Mouse (Mus musculus): ENCODE data around the gene Nlrp6.

Gene Nlrp6

DNA sequence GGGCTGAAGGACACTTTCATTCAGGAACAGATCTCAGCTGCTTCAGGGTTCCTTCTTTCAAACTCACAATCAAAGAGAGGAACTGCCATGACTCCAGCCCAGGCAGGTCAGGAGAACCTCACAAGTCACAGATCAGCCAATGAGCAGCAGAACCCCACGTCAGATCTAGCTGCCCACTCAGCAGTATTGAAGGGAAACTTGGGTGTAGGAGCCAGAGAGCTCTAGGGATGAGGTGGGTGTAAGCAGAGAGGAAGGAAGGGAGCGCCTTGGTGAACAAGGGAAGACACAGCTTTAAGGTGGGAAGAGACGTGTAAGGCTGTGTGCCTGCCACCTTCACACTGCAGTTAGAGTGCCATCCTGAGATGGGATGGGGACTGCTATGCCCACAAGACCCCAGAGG, 8.4 kb upstream of the Nlrp6 start:
- DNase-seq (ENCODE audit: low spot score in 2 of 2), result no peak

DNA sequence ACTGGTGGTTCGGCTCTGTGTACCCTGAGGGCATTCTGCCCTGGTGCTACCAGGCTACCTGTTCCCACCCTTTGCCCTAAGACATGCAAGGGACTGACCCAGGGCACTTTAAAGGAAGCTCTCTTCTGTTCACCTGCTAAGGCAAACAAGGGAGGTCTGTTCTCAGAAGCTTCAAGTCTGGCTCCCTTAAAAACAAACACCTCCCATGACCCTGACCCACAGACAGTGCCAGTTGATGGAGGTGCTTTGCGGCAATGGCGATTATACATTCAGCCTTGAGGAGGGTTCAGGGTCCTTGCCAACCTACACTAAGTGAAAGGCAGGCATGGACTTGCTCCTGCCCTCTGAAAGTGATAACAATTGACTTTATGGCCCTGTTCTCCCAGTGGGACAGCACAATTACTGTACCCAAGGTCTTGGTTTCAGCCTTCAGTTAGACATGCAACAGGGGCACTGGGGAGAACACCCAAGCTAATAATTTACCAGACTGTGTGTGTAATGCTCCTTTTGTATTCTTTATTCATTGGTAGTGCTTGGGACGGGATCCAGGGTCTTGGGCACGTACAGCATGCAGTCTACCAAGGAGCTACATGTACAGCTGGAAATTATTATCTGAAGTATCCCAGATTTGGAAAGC, 7.7 kb upstream of the Nlrp6 start:
- no peak for DNase-seq (ENCODE audit: low spot score in 2 of 2)

DNA sequence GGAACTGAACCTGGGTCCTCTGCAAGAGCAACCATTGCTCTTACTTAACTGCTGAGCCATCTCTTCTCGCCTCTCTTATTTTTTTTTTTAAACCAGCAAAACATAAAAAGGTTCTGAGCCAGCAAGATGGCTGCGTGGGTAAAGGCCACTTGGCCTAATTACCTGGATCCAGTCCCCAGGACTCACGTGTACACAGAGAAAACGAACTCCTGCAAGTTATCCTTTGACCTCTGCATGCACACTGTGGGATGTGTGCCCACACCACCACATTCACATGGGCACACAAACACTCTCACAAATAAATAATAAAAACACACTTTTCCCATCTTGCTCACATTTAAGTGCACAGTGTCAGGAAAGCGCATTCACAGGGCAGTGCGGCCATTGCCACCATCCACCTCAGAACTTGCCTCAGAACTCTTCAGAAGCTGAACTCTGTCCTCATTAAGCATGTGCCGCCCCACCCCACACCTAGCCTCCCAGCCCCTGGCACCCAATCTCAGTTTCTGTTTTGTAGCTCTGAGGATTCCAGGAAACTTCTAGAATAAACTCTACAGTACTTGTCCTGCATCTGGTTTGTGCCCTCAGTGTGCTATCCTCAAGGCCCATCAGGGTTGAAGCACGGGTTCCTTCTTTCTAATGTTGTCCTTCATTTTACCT, 6.5 kb upstream of the Nlrp6 start:
- DNase-seq (ENCODE audit: low spot score in 2 of 2), result no peak

DNA sequence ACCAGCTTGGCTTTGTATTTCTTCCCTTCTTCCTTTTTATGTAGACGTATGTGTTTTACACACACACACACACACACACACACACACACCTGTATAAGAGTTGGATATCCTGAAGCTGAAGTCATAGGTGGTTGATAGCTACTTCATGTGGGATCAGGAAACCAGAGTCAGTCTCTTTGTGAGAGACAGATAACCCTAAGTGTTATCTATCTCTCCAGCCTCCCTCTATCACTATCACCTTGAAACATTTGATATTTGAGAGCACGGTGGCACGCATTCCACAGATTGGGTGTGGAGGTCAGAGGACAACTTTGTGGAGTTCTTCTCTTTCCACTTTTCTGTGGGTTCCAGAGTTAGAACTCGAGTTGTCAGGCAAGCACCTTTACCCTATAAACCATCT, 791 bp upstream of the Nlrp6 start:
- DNase-seq (ENCODE audit: low spot score in 2 of 2), result no peak

DNA sequence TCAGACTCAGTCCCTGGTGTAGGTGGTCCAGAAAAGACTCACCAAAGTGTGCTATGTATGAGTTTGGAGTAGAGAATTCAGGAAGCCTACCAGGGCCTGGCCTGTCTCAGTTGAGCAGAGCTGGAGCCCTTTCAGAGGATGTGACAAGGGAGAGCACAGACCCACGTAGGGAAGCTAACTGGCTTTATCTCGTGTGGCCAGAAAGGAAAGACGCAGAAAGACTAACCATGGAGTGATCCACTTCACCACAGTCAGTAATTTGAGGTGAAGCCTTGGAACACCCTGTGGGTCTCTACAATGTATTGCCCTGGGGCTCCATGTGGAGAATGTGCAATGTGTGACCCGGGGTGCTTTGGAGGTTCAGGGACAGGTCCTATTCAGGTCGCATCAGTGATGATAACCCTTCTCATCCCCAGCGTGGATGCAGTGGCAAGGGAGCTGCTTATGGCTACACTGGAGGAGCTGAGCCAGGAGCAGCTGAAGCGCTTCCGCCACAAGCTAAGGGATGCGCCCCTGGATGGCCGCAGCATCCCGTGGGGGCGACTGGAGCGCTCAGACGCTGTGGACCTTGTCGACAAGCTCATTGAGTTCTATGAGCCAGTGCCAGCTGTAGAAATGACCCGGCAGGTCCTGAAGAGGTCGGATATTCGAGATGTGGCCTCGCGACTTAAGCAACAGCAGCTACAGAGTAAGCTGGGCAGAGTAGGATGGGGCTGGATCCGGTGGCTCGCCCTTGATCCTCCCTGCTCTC, 698 bp downstream of the Nlrp6 start:
- DNase-seq (ENCODE audit: low spot score in 2 of 2), result no peak

DNA sequence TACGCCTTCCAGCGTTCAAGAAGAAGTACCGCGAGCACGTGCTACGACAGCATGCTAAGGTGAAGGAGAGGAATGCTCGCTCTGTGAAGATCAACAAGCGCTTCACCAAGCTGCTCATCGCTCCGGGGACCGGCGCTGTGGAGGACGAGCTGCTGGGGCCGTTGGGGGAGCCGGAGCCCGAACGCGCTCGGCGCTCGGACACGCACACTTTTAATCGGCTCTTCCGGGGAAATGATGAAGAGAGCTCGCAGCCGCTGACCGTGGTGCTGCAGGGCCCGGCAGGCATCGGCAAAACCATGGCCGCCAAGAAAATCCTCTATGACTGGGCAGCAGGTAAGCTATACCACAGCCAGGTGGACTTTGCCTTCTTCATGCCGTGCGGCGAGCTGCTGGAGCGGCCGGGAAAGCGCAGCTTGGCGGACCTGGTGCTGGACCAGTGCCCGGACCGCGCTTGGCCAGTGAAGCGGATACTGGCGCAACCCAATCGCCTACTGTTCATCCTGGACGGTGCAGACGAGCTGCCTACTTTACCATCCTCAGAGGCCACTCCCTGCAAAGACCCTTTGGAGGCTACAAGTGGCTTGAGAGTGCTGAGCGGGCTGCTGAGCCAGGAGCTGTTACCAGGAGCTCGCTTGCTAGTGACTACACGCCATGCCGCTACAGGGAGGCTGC, 1.8 kb downstream of the Nlrp6 start:
- peak; percentile 33 to 61 for DNase-seq (ENCODE audit: low spot score in 2 of 2)

DNA sequence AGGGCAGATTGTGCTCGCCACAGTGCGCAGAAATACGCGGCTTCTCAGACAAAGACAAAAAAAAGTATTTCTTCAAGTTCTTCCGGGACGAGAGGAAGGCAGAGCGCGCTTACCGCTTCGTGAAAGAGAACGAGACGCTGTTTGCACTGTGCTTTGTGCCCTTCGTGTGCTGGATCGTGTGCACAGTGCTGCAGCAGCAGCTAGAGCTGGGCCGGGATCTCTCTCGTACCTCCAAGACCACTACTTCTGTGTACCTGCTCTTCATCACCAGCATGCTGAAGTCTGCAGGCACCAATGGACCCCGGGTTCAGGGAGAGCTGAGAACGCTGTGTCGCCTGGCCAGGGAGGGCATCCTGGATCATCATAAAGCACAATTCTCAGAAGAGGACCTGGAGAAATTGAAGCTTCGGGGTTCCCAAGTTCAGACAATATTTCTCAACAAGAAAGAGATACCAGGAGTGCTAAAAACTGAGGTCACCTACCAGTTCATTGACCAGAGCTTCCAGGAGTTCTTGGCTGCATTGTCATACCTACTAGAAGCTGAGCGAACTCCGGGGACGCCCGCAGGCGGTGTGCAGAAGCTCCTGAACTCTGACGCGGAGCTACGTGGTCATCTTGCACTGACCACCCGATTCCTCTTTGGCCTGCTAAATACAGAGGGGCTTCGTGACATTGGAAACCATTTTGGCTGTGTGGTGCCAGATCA, 2.5 kb downstream of the Nlrp6 start:
- DNase-seq (ENCODE audit: low spot score in 2 of 2), result no peak

DNA sequence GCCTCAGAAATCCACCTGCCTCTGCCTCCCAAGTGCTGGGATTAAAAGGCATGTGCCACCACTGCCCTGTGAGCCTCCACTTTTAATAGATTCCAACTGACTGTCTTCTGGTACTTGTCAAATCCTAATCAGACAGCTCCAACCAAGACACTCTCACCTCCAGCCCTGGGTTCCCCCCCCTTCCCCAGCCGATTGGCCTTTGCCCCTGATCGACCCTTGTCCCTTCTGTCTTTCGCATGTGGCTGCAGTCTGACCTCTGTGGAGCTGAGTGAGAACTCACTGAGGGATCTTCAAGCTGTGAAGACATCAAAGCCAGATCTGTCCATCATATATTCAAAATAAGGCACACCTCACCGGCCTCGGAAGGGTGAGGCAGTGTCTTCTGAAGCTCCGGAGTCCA, 6.5 kb downstream of the Nlrp6 start:
- no peak for DNase-seq (ENCODE audit: low spot score in 2 of 2)

DNA sequence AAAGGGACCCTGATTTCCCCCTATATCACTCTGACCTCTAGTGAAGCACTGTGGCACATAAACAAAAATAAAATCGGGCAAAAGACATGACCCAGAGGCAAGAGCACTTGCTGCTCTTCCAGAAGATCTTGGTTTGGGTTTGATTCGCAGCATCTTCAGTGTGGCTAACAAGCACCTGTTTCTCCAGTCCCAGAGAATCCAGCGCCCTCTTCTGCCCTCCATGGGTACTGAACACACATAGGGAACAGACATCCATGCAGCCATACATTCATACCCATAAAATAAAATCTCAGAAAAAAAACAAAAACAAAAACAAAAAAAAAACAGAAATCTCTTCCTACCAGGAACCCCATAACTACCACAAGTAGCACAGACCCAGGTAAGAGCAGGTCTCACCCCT, 17.7 kb downstream of the Nlrp6 start:
- DNase-seq (ENCODE audit: low spot score in 2 of 2), result no peak

DNA sequence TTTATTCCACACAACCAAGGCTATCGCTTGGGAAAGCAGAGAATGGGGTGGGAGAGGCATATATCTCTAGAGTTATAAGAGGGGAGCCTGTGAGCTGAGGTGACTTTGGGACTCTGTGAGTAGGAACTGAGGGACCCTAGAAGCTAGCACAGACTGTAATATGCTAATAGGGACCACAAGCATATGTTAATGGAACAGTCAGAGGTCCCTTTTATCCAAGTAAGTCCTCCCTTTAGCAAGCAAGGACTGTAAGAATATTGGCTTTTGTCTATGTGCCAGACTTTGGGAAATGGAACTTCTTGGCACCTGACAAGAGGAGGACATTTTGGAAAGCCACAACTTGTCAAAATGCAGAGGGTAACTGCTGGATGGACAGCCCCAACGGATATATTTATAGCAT, 18.2 kb downstream of the Nlrp6 start:
- DNase-seq (ENCODE audit: low spot score in 2 of 2), result no peak

DNA sequence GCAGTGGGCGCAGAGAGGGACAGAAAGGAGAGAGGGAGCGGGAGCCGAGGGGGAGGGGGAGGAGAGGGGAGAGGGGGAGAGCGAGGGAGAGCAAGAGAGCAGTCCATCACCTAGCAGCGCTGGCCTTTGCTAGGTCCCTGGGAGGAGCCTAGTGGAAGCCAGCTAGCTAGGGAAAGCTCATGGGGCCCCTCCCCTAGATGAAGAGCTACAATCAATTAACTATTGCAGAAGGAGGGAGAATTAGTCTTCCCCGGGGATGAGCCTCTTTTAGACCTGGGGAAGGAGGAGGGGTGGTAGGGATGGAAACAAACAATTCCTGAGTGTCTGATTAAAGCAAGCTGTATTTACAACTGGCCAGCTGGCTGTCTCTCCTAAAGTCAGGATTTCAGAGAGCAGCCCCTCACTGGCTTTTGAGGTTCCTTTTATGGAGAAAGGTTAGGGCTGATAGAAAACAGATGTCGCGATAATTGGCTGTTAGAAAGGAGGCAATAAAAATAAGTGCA, 19.0 kb downstream of the Nlrp6 start:
- no peak for DNase-seq (ENCODE audit: low spot score in 2 of 2)

DNA sequence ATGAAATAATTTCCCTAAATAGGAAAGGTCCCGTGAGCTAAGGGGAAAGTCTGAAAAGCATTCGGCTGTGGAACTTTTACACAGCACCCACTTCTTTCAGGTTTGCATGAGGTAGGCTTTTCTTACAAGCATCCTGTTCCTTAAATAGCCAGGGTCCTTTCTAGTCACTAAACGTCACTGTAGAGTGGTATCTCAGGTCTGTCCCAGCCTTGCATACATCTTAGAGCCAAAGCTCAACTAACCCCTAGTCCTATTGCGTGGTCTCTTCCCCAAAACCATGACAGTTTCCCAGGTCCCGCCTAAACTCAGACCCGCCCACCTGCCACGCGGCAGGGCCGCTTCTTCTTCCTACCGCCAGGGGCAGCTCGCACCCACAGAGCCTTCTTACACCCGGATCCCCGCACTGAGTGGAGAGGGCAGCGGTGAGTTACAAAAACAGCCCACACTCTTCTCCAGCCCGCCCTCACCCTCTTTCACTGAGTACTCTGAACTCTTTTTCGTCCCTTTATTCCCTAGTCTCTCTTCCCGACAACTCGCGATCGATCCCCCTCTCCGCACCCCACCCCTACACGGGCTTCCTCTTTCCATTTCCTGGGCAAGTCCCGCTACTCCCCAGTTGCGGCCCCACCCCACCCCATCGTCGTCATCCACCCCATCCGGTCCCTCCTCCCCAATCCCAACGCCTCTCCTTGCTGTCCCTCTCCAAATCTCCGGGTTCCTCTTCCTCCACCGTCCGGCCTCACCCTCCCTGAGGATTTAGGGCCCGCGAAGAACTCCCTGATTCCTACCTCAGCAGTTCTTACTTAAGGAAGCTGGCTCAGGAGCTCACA, 20.7 kb downstream of the Nlrp6 start, which contains the start of gene Pgghg:
Pgghg (plus strand) TSS at position 170 of the 830 bp plus-strand sequence.
- peak; percentile 68 to 78 for DNase-seq (ENCODE audit: low spot score in 2 of 2)

DNA sequence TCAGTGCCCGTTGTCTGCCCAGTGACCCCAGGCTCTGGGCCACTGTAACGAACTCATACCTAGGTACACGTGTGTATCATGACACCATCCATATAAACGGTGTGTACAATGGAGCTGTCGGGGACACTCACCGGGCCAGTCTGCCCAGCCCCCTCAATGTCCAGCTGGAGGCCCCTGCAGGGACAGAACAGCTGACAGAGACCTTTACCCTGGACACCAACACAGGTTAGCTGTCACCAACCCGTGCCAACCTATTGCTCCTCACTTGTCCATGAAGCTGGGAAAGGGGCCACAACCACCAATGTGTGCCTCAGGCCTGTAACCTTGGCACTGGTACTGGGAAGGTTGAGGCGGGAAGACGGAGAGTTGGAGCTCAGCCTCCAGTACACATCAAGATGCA, 21.6 kb downstream of the Nlrp6 start:
- no peak for DNase-seq (ENCODE audit: low spot score in 2 of 2)

DNA sequence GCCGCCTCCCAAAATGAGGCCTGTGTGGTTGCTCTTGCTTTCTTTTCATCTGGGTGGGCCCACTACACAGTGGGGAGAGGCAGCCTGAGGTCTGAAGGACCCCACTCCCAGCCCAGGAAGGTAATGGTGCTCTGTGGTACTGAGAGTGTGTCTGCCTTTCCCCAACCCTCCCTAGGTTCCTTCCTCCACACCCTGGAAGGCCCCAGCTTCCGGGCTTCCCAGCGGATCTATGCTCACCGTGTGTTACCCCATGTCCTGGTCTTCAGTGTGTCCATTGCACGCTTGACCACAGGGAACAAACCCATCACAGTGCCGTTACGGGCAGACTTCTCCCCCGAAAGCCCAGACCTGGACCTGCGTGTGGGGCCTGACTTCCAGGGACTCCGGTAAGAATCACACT, 22.1 kb downstream of the Nlrp6 start:
- no peak for DNase-seq (ENCODE audit: low spot score in 2 of 2)

DNA sequence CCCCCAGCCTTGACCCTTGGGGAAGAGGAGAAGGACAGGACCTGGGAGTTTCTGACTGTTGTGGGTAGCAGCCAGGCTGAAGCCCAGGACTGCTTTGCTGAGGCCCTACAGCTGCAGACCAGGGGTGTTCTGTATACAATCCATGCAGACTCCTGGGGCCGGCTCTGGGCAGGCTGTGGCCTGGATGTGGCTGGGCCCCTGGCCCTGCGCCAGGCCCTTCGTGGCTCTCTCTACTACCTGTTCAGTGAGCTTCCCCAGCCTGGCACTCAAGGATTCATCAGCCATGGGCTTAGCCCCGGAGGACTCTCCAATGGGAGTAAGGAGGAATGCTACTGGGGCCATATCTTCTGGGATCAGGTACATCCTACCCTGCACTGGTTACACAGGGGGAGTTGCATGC, 22.7 kb downstream of the Nlrp6 start:
- DNase-seq (ENCODE audit: low spot score in 2 of 2), result no peak

DNA sequence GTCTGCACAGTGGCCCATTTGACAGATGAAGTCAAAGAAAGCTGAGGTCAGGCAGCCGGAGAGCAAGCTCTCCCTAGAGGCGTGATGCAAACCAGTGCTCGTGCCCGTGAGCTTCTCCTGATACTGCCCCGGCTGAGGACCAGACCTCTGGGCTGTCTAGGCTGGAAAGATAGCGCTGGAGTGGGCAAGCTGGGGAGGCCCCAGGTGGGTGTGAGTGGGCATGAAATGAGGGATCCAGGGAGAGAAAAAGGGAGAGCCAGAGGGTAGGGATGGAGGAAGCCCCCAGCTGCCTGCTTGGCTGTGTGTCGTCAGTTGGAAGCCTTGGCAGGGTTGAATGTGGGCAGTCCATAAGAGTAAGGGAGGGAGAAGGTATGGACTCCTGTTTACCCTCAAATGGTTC, 23.5 kb downstream of the Nlrp6 start:
- no peak for DNase-seq (ENCODE audit: low spot score in 2 of 2)

DNA sequence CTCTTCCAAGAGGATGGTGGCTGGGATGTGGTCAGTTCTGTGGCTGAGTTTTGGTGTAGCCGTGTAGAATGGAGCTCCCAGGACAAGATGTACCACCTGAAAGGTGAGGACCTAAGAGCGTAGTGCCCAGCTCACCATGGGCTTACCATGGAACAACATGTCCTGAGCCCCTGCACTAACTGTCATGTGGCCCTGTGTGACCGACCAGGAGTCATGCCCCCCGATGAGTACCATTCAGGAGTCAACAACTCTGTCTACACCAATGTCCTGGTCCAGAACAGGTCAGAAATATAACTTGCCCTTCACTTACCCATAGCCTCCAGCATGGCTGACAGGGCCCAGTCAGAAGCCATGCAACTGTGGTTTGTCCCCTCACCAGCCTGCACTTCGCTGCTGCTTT, 24.5 kb downstream of the Nlrp6 start:
- DNase-seq (ENCODE audit: low spot score in 2 of 2), result no peak

DNA sequence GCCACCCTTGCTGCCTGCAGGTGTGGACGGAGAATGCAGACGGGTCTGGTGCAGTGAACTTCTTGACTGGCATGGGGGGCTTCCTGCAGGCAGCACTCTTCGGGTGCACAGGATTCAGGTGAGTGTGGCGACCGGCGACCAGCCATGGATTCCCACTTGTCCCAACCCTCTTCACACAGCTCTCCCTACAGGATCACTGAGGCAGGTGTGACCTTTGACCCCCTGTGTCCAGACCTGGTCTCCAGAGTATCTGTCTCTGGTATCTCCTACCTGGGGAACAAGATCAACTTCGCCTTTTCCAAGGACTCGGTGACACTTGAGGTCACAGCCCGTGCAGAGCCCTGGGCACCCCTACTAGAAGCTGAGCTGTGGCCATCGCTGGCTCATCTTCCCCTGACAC, 25.6 kb downstream of the Nlrp6 start:
- no peak for DNase-seq (ENCODE audit: low spot score in 2 of 2)

DNA sequence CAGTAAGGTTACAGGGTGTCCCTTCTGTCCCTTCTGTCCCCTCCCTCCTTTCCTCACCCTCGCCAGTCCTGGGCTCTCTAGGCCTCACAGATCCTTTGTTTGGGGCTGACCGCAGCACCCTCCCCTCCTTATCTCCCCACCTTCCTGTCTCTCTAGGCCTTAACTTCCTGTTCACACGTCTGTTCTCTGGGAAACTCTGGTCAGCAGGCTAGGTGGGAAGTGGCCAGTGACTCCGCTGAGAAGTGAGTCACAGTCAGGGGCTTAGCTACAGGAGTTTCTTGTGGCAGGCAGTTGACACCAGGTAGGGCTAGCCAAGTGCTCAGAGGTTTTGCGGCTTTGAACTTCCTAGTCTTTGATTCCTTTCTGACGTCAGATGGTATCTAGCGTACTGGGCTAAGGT, 26.3 kb downstream of the Nlrp6 start:
- no peak for DNase-seq (ENCODE audit: low spot score in 2 of 2)

DNA sequence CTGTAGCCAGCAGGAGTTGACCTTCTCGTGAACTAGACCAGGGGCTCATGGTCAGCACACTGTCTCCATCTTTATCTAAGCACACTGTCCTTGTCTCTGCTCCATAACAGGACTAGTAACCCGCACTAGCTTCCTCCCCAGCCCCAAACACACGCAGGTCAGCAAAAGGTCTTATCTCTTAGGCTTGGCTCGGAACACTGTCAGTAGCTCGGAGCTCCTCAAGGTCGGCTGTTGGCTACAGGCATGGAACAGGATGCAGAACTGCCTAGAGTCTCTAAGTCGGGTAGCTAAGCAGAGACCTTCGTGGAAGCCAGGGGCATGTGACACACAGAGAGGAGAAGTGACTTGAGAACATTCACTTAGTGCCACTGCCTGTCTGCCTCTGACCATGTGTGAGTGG, 27.5 kb downstream of the Nlrp6 start:
- no peak for DNase-seq (ENCODE audit: low spot score in 2 of 2)

DNA sequence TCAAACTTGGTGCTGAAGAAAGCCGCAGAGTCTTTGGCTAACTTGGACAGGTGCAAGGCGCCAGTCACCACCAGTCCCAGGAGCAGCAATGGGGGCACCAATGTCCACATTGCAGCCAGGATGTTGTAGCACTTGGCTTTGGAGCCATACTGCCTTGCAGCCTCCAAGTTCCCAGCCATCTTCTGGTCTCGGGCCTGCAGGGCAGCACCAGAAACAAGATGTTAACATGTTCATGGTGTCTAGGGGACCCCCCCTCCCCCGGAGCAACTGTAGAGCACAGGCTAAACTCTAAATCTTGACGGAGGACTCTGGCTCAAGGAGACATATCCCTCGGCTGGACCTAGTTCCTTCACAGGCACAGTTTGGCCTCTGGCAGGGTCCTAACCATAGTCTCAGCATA, 28.6 kb downstream of the Nlrp6 start:
- DNase-seq (ENCODE audit: low spot score in 2 of 2), result no peak

All from right cerebral cortex, postnatal 10 days (tissue).